Mouse (Mus musculus) natural killer cell, adult 2 months (primary cell): ENCODE results near the gene Clic5.
"Not testable (repeated sequence)": the region's sequence is repeated elsewhere in the genome, so short reads cannot be mapped to it uniquely, and the experiment has no call there.

Experiments
- DNase-seq, 2 experiments: peaks; one replicate each; pipeline ENCODE4 v3.0.0; 2022; ENCODE audit warnings: low spot score in 2 of 2

Gene Clic5

DNA sequence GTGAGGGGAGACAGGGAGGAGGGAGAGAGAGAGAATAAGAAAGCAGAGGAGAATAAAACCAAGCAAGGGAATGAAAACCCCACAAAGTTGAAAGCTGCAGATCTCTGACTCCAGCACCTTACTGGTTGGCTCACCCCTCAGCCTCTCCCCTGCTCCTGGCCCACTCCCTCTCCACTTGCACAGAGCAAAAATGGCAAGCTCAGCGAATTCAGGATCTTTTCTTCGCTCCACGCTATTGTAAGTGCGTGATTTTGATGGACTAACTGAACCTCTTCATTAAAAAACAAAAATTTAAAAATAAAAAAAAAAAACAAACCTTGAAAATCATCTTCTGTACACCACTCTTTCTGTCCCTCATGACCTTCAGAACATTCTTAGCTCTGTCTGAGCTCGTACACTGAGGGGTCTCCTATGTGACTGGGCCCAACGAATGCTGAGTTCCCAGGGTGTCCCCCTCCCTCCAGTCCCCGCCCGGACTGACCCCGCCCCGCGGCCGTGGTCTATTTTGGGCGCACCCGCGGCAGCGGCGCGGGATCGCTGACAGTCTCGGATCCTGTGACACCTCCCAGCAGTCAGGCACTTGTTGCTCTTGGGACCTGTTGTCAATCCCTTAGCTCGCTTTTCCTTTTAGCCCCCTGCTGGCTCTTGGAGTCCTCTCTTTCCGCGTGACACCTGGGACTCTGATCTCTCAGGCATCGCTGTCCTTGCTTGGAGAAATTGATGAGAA, at the start of gene Clic5:
Clic5 (plus strand) TSS at position 543 of the 727 bp plus-strand sequence.
- DNase-seq, result peak; percentile 17 to 24

DNA sequence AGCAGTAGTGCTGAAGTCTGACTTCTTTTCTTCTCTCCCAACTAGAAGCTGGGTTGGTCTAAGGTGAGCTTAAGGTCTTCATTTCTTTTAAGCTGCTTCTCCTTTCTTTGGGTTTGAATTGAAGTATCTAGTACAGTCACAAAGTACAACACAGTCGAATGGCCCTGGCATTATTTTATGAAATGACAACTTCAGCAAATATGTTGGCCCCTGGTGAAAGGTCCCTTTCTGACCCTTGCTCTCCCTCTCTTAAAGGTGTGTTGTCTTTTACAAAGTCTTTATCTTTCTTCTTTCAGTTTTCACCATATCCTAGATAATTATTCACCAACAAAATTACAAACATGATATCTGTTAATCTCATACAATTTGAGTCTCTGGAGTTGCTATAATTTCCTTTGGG, 42.6 kb upstream of the Clic5 start:
- DNase-seq, result no peak

DNA sequence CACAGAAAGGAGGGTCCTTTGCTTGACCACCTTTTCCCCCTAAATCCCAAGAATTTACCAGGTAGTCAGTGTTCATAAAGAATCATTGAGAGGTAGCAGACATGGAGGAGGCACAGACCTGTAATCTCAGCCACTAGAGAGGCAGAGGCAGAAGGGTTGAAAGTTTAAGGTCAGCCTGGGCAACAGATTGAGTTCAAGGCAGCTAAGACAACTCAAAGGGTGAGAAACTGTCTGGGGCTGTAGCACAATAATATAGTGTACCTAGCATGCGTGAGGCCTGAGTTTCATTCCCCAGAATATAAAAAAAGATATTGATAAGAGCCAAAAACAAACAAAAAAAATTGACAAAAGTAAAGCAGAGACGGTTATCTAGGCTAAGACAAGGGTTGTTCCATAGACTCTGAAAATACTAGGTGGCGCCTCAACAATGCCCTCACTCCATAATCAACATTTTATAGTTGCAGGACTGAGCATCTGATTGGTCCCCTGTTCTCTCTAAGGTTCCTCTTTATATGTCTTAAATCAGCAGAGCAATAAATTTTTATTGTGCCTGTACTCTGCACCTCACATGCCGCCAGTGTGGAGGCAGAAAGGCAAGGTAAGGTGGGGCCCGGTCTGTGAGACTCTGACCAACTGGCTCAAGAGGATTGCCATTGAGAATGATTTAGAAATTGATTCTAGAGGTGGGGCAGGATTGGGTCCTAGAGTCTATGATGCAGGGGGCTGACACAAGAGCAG, 40.1 kb upstream of the Clic5 start:
- no peak for DNase-seq

DNA sequence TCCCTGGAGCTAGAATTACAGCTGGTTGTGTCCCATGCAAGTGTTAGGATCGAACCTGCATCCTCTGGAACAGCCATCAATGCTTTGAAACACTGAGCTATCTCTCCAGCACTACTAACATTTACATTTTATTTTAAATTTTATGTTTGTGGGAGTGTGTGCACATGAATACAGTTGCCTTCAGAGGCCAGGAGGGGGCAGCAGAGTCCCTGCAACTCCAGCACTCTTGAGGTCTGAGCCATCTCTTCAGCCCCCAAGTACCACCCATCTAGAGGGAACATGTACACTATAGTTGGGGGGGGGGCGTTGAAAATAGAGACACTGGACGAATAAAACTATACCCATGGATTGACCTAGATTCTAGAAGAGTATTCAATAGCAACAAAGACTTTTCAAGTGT, 37.3 kb upstream of the Clic5 start:
- no peak for DNase-seq

DNA sequence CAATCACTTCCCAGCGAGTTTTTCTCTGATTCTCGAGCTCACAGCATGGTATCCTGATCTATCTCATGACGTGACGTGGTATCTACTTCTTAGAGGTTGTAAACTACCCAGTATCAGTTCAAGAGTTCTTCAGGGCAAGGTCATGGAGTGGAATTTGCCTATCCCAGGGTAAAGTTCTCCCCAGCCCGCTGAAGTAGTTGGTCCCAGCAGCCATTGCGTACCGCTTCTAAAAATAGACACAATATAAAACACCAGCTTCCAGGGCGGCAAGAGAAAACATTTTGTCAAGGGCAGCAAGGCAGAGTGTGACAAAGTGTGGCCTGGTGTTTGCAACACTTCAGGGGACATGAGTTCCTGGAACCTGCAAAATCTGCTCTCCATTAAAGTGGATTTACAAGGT, 36.5 kb upstream of the Clic5 start:
- no peak for DNase-seq

DNA sequence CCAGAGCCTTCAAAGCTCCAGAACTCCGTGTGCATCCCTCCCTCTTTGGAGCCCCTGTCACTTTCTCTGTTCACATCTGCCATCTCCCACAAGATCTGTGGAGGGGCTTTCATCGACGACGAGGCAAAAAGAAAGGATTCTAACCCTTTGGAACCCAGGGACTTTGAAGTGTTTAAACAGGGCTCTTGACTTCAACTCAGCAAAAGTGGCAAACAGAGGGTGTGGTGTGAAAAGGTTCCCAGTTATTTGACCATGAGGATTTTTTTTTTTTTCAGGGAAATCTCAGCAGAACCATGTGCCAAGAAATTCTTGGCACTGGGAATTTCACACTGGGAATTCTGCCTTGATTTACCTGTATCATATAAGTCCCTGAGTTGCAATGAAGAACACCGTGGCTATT, 34.5 kb upstream of the Clic5 start:
- DNase-seq, result no peak

DNA sequence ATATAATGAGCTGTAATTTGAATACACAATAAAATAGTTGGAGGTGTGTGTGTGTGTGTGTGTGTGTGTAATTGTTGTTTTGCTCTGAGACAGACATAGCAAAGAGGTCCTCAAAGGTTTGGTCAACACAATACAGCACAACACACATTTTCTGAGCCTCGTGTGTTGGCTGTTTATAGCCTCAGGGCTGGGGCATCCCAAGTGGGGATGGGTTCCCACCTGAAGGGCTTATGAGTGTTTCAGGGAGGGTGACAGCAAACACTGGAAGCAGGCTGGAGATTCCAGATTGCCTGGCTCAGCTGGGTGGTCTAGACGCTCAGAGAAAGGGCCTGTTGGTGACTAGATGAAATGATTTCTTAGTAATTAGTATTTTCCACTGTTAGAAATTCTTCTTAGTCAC, 33.2 kb upstream of the Clic5 start:
- DNase-seq, result no peak

DNA sequence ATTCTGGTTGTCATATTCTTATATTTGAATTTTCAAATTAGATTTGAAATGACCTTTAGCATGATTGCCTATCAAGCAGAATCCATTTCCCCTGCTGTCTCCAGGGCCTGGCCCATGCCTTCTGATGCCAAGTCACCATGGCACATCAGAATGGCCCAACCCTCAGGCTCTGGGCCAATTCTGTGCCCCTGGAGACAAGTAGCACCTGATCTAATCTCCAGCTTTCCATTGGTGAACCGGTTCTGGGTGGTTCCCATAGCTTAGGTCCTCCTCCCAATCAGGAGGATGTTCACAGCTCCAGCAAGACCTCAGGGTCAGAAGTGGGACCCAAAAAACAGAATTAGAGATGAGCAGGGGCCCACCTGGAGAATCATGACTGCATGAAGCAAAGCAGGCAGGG, 30.2 kb upstream of the Clic5 start:
- no peak for DNase-seq

DNA sequence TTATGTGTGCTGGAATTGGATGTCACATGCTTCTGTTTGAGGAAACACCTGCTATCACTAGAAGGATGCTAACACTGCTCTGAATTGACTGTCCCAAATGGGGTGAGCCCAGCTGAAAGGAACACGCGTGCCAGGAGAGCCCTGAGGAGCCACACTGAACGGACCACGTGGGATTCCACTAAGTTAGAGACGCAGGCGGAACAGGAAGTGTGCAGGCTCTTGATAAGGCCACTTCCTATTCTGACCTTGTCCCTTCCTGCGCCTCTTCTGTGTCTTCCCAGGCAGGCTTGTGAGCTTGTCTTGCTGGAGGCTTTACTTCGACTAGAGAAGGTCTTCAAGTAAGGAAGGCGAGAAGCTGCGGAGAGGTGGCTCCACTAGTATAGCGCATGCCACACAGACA, 27.9 kb upstream of the Clic5 start:
- no peak for DNase-seq

DNA sequence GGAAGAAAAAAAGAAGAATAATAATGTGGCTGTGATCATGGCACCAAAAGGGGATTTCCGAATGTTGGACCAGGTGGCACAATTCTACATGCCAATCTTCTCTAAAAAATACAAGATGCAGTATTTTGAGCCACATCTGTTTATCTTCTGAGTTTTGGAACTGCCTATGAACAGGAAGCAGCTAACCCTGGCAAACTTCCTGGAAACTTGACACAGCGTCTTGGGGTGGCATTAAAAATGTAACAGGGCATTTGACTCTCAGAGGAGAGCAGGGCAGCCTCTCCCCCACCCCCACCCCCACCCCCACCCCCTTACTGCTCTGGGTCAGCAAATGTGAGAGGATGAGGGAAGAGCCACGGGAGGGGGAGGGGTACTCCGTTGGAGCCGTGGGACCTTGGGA, 25.9 kb upstream of the Clic5 start:
- DNase-seq, result no peak

DNA sequence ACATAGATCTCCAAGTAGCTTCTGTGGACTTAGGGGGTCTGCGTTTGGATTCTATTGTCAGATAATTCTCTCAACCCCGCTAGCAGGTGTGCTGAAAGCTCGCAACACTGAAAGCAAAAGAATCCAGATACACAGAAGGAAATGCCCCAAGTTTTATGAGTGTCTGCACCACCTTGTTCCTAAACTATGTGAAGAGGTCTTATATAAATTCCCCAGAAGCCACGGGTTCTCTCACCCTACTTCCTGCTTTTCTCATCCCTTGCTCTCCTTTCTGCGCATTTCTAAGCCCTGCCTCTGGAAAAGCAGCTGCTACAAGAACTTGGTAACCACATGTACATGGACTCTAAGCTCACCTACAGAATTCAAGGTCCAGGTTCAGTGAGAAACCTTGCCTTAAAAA, 25.4 kb upstream of the Clic5 start:
- DNase-seq, result no peak

DNA sequence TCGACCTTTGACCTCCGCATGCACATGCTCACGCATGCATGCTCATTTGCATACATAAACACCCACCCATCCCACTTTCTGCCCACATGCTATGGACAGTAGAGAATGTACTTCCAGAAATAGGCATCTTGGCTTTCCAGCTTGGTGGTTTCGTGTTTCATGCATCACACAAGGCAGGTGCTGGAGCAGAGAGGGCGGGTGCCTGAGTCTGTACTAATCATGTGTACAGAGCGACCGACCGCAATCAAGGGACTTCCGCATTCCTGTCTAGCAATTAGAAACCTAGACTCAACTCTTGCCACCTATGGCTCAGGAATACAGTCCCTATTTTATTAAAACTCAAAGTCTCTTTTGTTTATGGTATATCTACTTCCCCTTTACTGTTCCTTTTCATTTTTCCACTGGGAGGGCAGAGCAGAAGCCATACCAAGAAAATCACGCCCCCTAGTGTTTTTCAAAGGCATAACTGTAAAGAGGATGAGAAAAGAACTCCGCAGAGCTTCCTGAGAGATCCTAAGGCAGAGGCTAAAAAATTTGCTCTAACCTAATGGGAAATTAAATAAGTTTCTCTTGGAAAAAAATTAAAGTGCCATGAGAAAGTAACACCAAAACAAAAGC, 22.5 kb upstream of the Clic5 start:
- DNase-seq, result peak in 1 of 2 experiments; percentile 6

DNA sequence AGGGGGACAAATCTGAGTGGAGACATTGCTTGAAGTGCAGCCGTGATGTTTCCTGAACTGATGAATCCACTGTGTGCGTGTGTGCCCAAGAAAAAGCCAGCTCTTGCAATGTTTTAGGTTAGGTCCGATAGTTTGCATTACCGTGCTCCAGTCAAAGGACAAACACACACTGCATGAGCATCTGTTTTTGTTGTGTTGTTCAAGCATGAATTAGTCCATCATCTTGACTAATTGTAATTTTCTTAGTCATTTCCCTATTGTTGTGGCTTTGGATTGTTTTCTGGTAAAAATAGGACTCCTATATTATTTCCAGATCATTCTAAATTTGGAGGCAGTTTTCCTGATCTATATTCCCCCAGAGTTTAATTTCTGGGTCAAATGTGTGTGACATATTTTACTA, 18.7 kb upstream of the Clic5 start:
- no peak for DNase-seq

DNA sequence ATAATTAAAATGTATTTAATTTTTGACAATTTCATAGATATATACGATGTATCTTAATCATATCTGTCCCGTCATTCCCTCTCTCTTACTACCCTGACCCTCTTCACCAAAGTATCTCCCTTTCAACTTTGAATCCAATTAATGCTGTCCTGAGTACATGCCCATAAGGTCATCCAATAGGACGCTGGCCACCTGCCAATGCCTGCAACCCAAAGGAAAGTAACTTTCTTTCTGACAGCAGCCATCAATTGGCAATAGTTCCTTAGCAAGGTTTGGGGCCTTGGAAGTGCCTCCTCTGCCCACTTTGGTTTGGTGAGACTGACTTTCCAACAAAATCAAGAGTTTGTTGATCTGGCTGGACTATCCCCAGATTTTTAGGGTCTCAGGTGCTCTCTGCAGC, 18.1 kb upstream of the Clic5 start:
- DNase-seq, result no peak

DNA sequence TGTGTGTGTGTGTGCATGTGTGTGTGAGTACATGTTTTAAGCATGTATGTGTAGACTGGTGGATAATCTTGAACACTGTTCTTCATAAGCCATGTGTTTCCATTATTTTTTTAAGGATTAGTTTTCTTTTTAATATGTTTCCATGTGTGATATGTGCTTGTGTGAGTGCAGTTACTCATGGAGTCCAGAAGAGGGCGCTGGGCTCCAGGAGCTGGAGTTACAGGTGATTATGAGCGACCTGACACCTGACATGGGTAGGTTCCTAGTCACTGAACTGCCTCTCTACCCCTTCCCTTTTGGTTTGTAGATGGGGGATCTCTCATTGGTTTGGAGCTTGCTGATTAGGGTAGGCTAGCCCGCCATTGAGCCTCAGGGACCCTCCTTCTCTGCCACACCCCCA, 16.5 kb upstream of the Clic5 start:
- no peak for DNase-seq

DNA sequence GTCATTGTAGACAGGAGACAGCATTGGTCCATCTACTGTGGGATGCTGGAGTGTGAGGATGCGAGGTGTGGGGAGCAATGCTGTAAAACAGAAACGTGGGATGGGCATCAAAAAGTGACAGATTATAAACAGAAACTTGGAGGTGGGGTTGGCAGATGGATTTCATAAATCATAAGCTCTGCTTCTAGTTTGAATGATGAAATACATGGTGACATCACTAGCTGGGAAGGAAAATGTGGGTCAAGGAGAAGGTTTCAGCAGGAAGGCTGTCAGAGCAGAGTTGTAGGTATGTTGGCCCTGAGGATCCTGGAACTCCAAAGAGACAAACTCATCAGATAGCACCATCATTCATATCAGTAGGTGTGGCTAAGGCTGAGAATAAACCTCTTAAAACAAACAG, 15.0 kb upstream of the Clic5 start:
- no peak for DNase-seq

DNA sequence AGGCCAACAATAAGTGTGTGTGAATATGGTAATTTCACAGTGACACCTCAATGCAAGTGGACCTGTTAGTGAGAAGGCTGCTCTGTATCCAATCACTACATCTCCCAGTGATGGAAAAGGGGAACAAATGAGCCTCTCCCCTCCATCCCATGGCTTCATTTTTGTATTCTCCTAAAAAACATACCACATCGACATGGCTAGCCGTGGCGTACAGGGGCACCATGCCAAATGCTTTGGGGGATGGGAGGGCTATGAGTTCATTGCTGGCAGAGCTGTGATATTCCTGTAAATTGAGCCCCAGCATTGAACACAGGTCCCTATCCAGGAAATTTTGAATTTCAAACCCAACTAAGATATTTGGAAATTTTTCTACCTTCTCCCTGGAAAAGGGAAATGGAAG, 11.1 kb upstream of the Clic5 start:
- no peak for DNase-seq

DNA sequence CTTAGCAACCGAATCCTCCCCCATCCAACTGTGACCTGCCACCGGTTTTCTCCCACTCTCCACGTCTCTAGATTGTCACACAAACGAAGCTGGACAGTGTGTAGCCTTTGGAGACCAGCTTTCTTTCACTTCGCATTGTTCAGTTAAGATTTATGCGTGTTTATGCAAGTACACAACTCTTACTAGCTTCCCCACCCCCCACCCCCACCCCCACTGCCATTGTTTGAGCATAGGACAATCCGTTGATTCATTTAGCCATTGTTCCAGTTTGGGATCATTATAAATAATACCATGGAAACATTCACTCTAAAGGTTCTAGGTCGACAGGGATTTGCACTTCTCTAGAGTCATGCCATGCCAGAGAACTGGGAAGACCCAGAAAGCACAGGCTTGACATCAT, 7.0 kb upstream of the Clic5 start:
- DNase-seq, result no peak

DNA sequence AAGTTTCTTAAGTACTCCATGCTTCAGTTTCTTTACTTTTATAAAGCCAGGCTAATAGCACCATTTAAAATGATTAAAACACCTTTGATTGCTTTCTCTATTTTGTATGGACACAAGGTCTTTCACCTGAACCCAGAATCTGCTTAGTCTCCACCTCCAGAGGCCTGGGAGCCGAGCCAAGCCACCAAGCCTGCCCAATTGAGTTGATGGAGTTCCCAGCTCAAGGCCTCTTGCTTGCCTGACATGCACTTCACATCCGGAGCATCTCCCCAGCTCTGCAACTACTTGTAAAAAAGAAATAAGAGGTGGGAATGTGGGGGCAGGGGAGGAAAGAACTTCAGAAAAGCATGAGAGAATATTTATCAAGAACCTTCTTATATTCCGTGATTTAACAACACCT, 1.5 kb upstream of the Clic5 start:
- DNase-seq, result no peak

DNA sequence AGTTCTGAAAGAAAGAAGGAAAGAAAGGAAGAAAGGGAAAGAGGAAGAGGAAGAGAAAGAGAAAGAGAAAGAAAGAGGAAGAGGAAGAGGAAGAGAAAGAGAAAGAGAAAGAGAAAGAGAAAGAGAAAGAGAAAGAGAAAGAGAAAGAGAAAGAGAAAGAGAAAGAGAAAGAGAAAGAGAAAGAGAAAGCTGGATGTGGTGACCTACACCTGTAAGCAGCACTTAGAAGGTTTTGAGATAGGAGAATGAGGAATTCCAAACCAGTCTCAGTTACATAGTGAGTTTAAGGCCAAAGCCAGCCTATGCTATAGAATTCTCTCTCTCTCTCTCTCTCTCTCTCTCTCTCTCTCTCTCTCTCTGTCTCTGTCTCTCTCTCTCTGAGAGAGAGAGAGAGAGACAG, 847 bp upstream of the Clic5 start:
- DNase-seq, result not testable (repeated sequence)

DNA sequence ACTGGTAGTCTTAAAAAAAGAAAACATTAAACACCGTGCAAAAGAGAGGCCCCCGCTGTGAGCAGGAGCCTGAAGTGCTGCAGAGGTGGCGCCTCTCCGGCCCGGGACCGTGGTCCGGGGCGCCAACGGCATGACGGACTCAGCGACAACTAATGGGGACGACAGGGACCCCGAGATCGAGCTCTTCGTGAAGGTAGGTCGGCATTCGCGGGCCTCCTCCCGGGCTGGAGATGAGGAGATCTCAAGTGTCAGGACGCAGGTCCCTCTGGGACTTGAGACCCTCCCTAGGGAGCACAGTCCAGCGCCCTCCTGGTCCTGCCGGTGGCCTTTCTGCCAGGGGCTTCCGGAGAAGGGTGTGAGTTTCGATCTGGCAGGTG, 373 bp downstream of the Clic5 start:
- DNase-seq, result peak; percentile 7 to 10

DNA sequence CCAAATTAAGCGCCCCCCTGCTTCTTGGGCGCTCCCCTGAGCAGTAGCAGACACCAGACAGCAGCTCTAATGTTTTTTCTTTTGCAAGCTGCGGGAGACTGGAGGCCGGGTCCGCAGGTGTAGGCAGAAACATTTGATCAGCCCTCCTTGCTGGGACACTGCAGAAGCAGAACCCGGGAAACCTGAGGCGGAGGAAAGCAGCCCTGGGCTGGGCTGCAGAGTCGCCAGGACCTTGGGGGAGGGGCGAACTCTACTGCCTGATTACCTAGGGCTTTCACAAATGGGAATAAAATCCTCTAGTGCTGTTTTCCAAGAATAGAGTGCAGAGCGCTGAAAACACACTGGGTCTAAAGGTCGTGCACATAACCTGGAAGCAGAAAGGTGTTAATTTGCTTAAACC, 1.3 kb downstream of the Clic5 start:
- no peak for DNase-seq

DNA sequence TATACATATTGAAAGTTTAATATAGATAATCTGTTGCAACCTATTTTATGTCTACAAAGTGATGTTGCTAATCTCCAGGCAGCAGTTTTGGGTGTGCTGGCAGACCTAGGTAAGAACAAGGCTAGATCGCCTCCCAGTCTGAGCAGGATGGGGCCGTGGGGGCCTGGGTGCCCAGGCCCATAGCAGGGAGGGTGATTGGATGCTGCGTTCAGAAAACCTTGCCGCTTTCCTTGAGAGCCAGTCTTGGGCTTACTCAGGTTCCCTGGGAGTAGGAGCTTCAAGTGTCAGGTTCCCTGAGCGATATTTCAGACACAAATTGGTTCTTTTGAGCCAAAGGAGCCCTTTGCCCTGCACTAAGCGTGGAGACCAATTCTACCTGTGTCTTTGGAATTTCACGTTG, 1.9 kb downstream of the Clic5 start:
- DNase-seq, result no peak
